Mouse (Mus musculus): ENCODE measurements around the gene Sft2d1. TPM values are rescaled to one million over a fixed set of nuclear protein-coding genes. Genes with fewer than 3 reads are reported as not detected.

The Sft2d1 gene
- 33.1 and 56.3 TPM in 2 replicates for total RNA-seq (2017)

DNA sequence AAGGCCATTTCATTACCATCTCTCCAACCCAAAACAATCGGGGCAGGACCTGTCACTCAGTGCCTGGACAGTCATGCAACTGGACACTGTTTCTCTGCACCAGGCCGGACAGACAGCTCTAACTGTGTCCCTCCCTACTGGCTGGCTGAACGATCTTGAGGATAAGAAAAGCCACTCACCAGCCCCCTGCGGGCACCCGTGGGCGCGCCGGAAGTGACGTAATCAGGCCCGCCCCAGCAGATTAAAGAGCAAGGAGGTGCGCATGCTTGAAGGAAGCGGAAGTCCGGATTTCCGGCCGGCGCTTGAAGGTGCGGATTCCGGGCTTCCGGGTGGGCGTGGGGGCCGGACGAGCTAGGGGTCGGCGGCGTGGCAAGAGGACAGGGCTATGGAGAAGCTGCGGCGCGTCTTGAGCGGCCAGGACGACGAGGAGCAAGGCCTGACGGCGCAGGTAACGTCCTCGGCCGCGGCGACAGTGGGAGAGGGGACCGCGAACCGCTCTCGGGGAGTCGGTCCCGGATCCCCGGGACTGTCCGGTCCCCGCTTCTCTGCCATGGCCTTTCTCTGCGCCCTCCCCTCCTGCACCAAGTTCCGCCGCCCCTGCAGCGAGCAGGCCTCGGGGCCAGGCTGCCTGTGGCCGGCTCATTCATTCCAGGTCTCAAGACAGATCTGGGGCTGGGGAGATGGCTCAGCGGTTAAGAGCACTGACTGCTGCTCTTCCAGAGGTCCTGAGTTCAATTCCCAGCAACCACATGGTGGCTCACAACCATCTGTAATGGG, at the start of gene Sft2d1:
TSS of gene Sft2d1 (plus strand) at position 265 of the 777 bp plus-strand sequence.
- ATAC-seq (replicated peaks in 1 of 2; ENCODE audit: insufficient read depth in 1 of 2, low FRiP score in 2 of 2, low TSS enrichment in 1 of 2, low read depth in 1 of 2, poor library complexity in 2 of 2, severe bottlenecking in 2 of 2) = peak; percentile 84 to 93

DNA sequence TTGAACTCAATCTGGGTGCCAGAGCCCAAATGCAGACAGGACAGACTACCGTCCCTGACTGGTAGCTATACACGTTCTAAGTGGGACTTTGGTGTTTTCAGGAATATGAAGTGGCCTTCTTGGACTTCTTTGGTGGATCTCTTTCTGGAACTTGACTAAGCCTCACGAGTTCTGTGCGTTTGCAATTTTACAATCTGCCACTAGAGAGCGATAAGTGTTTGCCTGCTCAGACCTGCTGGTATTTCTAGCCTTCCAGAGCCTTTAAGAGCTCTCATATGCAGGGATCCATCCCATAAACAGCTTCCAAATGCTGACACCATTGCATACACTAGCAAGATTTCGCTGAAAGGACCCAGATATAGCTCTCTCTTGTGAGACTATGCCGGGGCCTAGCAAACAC, 46.3 kb upstream of the Sft2d1 start:
- ATAC-seq (replicated peaks in 1 of 2; ENCODE audit: insufficient read depth in 1 of 2, low FRiP score in 2 of 2, low TSS enrichment in 1 of 2, low read depth in 1 of 2, poor library complexity in 2 of 2, severe bottlenecking in 2 of 2) = peak in 1 of 2 experiments; percentile 71; a peak in 1 of 4 replicates

DNA sequence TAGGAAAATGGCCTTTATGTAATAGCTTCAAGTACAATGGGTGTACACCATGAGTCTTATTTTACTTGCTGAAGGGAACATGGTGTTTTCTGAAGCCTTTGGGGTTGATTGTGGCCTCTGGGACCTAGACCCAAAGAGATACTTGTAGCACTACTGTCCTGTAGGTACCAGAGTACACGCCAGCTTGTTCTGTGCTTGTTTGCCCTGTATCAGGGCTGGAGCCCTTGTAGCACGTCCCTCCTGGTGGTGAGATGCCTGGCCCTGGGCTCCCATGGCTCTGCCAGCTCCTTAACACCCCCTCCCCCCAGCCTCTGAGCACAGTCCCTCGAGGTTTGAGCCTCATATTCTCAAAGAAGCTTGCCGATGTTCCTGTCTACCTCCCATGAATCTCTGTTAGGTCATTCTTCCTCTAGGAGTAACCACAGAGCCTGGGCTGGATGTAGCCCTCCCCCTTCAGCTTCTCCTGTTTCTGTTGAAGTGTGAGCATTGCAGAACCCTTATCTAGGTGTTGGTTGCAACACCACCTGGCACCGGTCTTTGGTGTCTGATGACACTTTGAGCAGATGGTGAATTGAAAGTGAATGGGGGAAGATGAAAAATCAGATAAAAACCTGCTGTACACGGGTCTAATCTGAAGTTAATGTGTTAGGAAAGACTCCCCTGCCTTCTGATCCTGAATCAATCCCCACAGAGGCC, 38.7 kb upstream of the Sft2d1 start:
- no peak; a peak in 2 of 4 replicates for ATAC-seq (replicated peaks in 1 of 2; ENCODE audit: insufficient read depth in 1 of 2, low FRiP score in 2 of 2, low TSS enrichment in 1 of 2, low read depth in 1 of 2, poor library complexity in 2 of 2, severe bottlenecking in 2 of 2)

DNA sequence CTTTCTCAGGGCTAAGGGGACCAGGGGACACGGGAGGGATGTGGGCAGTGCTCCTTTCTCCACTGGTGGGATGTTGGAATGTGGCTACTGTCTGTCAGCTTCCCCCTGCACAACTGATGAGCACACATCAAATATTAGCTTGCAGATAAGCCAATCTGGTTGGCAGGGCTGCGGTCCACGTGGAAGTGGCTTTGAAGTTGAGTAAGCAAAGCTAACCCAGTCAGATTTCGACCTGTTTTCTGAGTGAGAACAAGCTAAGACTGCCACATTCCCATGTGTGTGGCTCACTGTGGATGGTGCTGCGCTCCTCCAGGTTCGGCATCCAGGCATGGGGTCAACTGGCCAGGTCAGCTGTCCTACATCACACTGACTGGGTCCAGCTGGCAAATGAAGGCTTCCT, 38.0 kb upstream of the Sft2d1 start:
- ATAC-seq (replicated peaks in 1 of 2; ENCODE audit: insufficient read depth in 1 of 2, low FRiP score in 2 of 2, low TSS enrichment in 1 of 2, low read depth in 1 of 2, poor library complexity in 2 of 2, severe bottlenecking in 2 of 2) = peak in 1 of 2 experiments; percentile 30; a peak in 1 of 4 replicates

DNA sequence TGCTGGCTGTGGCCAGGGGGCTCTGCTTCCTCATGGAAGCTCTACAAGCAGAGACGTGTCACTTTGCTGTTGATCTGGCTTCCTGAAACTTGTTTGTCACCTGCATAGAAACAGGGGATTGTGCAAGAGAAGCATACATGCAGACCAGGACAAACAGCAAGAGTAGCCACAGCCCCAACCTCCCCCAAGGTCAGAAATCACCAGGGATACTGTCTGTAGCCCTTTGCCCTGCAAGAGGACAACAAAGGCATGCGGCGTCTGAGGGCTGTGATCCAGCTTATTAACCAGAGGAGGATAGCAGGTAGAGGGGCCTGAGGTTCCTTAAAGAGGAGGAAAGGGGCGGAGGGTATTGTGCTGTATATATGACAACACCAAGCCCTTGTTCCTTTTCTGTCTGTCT, 34.8 kb upstream of the Sft2d1 start:
- ATAC-seq (replicated peaks in 1 of 2; ENCODE audit: insufficient read depth in 1 of 2, low FRiP score in 2 of 2, low TSS enrichment in 1 of 2, low read depth in 1 of 2, poor library complexity in 2 of 2, severe bottlenecking in 2 of 2) = peak in 1 of 2 experiments; percentile 22; a peak in 1 of 4 replicates

- ATAC-seq (replicated peaks in 1 of 2; ENCODE audit: insufficient read depth in 1 of 2, low FRiP score in 2 of 2, low TSS enrichment in 1 of 2, low read depth in 1 of 2, poor library complexity in 2 of 2, severe bottlenecking in 2 of 2) = peak in 1 of 2 experiments; percentile 21; a peak in 1 of 4 replicates
These were observed 34.2 kb upstream of the Sft2d1 start for GRCm38 (mm10) chr17:8276680-8277079.

GRCm38 (mm10) chr17:8277266-8277665, 33.6 kb upstream of the Sft2d1 start:
- ATAC-seq (replicated peaks in 1 of 2; ENCODE audit: insufficient read depth in 1 of 2, low FRiP score in 2 of 2, low TSS enrichment in 1 of 2, low read depth in 1 of 2, poor library complexity in 2 of 2, severe bottlenecking in 2 of 2) = no peak

- no peak for ATAC-seq (replicated peaks in 1 of 2; ENCODE audit: insufficient read depth in 1 of 2, low FRiP score in 2 of 2, low TSS enrichment in 1 of 2, low read depth in 1 of 2, poor library complexity in 2 of 2, severe bottlenecking in 2 of 2)
These were observed 32.5 kb upstream of the Sft2d1 start for GRCm38 (mm10) chr17:8278356-8278755.

DNA sequence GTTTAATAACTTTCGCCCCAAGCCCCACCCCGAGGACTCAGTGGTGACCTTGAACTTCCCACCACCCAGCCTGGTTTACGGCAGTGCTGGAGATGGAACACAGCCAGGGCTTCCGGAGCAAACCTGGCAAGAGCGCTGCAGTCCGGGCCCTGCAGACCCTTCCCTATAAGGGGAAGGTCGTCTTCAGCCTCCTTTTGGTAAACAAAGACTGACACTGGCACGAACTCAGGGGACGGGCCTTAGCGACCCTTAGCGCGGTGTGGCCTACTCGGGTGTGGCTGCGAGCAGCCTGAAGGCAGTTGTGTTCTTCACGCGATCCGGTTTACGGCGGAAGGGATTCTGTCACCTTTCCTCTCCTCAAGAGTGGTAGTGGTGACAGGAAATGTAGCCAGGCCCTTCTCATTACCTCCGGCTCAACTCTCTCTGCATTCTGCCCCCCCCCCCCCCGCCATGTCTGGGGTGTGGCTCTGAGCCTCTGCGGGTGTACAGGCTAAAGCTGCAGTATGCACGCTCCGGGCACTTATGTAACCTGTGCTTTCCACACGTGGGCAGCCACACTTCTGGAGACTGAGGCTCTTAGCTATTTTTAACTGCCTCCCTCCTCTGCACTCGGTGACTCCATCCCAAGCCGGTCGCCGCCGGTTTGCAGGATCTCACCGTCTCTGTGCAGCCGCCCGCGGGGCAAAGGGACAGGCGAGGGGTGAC, 27.9 kb upstream of the Sft2d1 start, which contains the start of gene Mpc1:
TSS of gene Mpc1 (plus strand) at position 84 of the 705 bp plus-strand sequence.
- peak; percentile 41 to 47 for ATAC-seq (replicated peaks in 1 of 2; ENCODE audit: insufficient read depth in 1 of 2, low FRiP score in 2 of 2, low TSS enrichment in 1 of 2, low read depth in 1 of 2, poor library complexity in 2 of 2, severe bottlenecking in 2 of 2)

GRCm38 (mm10) chr17:8283526-8284253, 27.2 kb upstream of the Sft2d1 start:
- peak; percentile 88 to 93 for ATAC-seq (replicated peaks in 1 of 2; ENCODE audit: insufficient read depth in 1 of 2, low FRiP score in 2 of 2, low TSS enrichment in 1 of 2, low read depth in 1 of 2, poor library complexity in 2 of 2, severe bottlenecking in 2 of 2)

GRCm38 (mm10) chr17:8284254-8284661, 26.6 kb upstream of the Sft2d1 start:
- ATAC-seq (replicated peaks in 1 of 2; ENCODE audit: insufficient read depth in 1 of 2, low FRiP score in 2 of 2, low TSS enrichment in 1 of 2, low read depth in 1 of 2, poor library complexity in 2 of 2, severe bottlenecking in 2 of 2) = peak in 1 of 2 experiments; percentile 16; a peak in 1 of 4 replicates

DNA sequence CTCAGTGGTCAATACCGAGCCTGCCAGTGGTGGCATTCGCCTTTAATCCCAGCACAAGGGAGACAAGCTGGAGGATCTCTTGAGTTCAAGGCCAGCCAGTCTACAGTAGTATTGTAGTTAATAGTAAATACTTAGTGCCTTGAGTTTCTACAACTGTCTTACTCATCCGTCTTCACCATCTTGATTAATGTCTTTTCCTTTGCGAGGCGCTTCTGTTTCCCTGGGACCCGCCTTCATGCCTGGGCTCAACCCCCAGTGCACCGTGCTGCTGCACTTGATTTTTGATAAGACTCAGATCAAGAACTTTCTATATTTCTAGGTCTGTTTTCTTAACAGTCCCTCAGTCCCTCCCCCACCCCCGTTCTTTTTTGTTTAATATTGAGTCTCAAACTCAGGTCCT, 25.8 kb upstream of the Sft2d1 start:
- ATAC-seq (replicated peaks in 1 of 2; ENCODE audit: insufficient read depth in 1 of 2, low FRiP score in 2 of 2, low TSS enrichment in 1 of 2, low read depth in 1 of 2, poor library complexity in 2 of 2, severe bottlenecking in 2 of 2) = no peak

- ATAC-seq (replicated peaks in 1 of 2; ENCODE audit: insufficient read depth in 1 of 2, low FRiP score in 2 of 2, low TSS enrichment in 1 of 2, low read depth in 1 of 2, poor library complexity in 2 of 2, severe bottlenecking in 2 of 2) = no peak
These were observed 23.9 kb upstream of the Sft2d1 start for GRCm38 (mm10) chr17:8286987-8287386.

DNA sequence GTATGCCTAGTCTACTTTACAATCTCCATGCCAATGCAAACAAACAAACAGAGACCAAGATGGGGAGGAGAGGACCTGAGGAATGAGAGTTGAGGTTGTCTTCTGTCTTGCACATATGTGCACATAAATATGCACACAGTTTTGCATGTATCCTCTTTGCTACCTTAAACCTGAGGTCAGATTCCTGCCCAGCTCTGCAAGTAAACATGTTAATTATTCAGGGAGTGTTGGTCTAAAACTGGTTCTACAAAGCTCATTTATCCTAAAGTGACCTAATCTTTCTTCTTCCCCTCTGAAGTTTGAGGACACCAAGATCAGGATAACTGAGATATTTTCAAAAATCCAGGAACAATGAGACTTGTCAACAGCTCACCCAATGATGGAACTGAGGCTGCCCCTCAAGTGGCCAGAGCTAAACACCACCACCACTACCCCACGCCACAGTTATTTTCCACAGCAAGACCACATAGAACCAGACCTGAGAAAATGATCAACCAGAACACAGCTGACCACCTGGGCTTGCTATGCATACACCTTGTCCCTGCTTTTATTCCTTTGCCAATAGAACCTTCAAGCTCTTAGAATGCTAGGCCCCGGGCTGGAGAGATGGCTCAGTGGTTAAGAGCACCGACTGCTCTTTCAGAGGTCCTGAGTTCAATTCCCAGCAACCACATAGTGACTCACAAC, 20.8 kb upstream of the Sft2d1 start:
- no peak for ATAC-seq (replicated peaks in 1 of 2; ENCODE audit: insufficient read depth in 1 of 2, low FRiP score in 2 of 2, low TSS enrichment in 1 of 2, low read depth in 1 of 2, poor library complexity in 2 of 2, severe bottlenecking in 2 of 2)

DNA sequence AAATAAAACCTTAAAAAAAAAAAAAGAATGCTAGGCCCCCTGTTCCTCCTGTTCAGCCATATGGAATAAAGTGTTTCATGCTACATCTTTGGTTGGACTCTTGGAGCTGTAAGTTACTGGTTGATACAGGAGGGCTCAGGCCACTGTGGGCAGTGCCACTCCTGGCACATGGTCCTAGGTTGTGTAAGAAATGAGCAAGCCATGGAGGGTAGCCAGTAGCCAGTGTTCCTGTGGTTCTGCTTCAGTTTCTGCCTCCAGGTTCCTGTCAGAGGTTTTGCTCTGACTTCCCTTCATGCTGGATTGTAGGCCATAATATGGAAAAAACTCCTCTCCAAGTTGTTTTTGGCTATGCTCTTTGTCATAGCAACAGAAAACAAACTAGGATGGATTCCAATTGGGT, 20.2 kb upstream of the Sft2d1 start:
- no peak for ATAC-seq (replicated peaks in 1 of 2; ENCODE audit: insufficient read depth in 1 of 2, low FRiP score in 2 of 2, low TSS enrichment in 1 of 2, low read depth in 1 of 2, poor library complexity in 2 of 2, severe bottlenecking in 2 of 2)

DNA sequence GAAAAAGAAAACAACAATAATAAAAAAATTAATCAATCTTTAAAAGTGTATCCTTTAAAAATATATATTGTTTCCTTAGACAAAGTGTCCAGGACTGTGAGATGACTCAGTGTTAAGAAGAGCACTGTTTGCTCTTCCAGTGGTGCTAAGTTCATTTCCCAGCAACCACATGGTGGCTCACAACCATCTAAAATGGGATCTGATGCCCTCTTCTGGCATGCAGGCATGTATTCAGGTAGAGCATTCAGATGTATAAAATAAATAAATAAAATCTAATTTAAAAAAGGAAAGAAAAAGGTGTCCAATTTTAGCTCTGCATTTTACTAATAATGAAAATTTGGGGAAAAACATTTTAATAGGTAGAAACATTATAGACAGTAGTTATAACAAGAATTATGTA, 15.1 kb upstream of the Sft2d1 start:
- ATAC-seq (replicated peaks in 1 of 2; ENCODE audit: insufficient read depth in 1 of 2, low FRiP score in 2 of 2, low TSS enrichment in 1 of 2, low read depth in 1 of 2, poor library complexity in 2 of 2, severe bottlenecking in 2 of 2) = no peak
